Mouse (Mus musculus) MEL (cell line): ENCODE results near the gene Sh3rf3. TPM values are rescaled to one million over a fixed set of nuclear protein-coding genes. Genes with fewer than 3 reads are reported as not detected.

Experiments
- DNase-seq: peaks from one replicate; pipeline ENCODE4 v3.0.0; 2011; ENCODE audit warnings: low read depth, low spot score
- H3K27ac ChIP-seq: 2 replicates; pipeline ENCODE4 v1.5.1; 2012; ENCODE audit warnings: low read depth, mild to moderate bottlenecking, control low read depth, low read length, moderate library complexity; ENCODE audit not compliant: control insufficient read depth
- H3K27me3 ChIP-seq, 2 experiments: fragments of 150-350 bp in 1 of 2; sonication (generic) in 1 of 2; 2 replicates each; pipeline ENCODE4 v1.6.1; 2012; ENCODE audit warnings: low read length in 2 of 2, mild to moderate bottlenecking in 2 of 2, improper control_type of control experiment in 1 of 2, moderate library complexity in 1 of 2; ENCODE audit not compliant: insufficient read depth in 2 of 2, control insufficient read depth in 1 of 2
- H3K36me3 ChIP-seq, 2 experiments: 2 replicates each; pipeline ENCODE4 v1.6.1; 2012 to 2014; ENCODE audit warnings: low read length in 2 of 2, improper control_type of control experiment in 1 of 2, inconsistent platforms in 1 of 2, mild to moderate bottlenecking in 1 of 2; ENCODE audit not compliant: insufficient read depth in 2 of 2, control insufficient read depth in 1 of 2
- H3K4me1 ChIP-seq, 2 experiments: fragments of 150-350 bp in 1 of 2; sonication (generic) in 1 of 2; 2 replicates each; pipeline ENCODE4 v1.6.1; 2012; ENCODE audit warnings: low read length in 2 of 2, improper control_type of control experiment in 1 of 2, mild to moderate bottlenecking in 1 of 2; ENCODE audit not compliant: insufficient read depth in 2 of 2, control insufficient read depth in 1 of 2
- H3K4me3 ChIP-seq, 2 experiments: fragments of 150-350 bp in 1 of 2; sonication (generic) in 1 of 2; 2 replicates each; pipeline ENCODE4 v1.5.1; 2012; ENCODE audit warnings: low read depth in 2 of 2, low read length in 2 of 2, mild to moderate bottlenecking in 2 of 2, moderate library complexity in 2 of 2, control low read depth in 1 of 2, improper control_type of control experiment in 1 of 2; ENCODE audit not compliant: control insufficient read depth in 1 of 2, insufficient read depth in 1 of 2
- H3K79me2 ChIP-seq: 2 replicates; pipeline ENCODE4 v1.6.1; 2012; ENCODE audit warnings: mild to moderate bottlenecking, low read length, moderate library complexity; ENCODE audit not compliant: control insufficient read depth, poor library complexity, insufficient read depth
- H3K9ac ChIP-seq: 2 replicates; pipeline ENCODE4 v1.6.1; 2012; ENCODE audit warnings: low read depth, mild to moderate bottlenecking, control low read depth, low read length, moderate library complexity; ENCODE audit not compliant: control insufficient read depth, poor library complexity, severe bottlenecking
- H3K9me3 ChIP-seq: fragments of 150-350 bp; sonication (generic); replicated peaks from 2 replicates; pipeline ENCODE4 v1.6.1; 2012; ENCODE audit warnings: mild to moderate bottlenecking, low read length, improper control_type of control experiment, moderate library complexity; ENCODE audit not compliant: insufficient read depth
- CHD1 ChIP-seq: IDR thresholded peaks from 2 replicates; pipeline ENCODE4 v1.6.1; 2012; ENCODE audit warnings: low read depth, mild to moderate bottlenecking, inconsistent platforms, low read length, improper control_type of control experiment
- CTCF ChIP-seq, 3 experiments: IDR thresholded peaks in 2 of 3; conservative IDR thresholded peaks in 1 of 3; 2 replicates each; pipeline ENCODE4 v1.5.1; 2011 to 2012; ENCODE audit warnings: low read length in 3 of 3, low read depth in 2 of 3, mild to moderate bottlenecking in 2 of 3, improper control_type of control experiment in 1 of 3, inconsistent platforms in 1 of 3, mixed read lengths in 1 of 3, moderate library complexity in 1 of 3; ENCODE audit not compliant: control insufficient read depth in 1 of 3, insufficient read depth in 1 of 3, poor library complexity in 1 of 3, severe bottlenecking in 1 of 3
- ELF1 ChIP-seq: IDR thresholded peaks from 2 replicates; pipeline ENCODE4 v1.6.1; 2014; ENCODE audit warnings: low read depth, mild to moderate bottlenecking, inconsistent platforms, low read length, improper control_type of control experiment, moderate library complexity
- HCFC1 ChIP-seq: IDR thresholded peaks from 2 replicates; pipeline ENCODE4 v1.6.1; 2012; ENCODE audit warnings: low read depth, mild to moderate bottlenecking, inconsistent platforms, low read length, improper control_type of control experiment, moderate library complexity
- KAT2A ChIP-seq: conservative IDR thresholded peaks from 2 replicates; pipeline ENCODE4 v1.6.1; 2012; ENCODE audit warnings: low read depth, low read length, improper control_type of control experiment, inconsistent platforms
- RAD21 ChIP-seq: IDR thresholded peaks from 2 replicates; pipeline ENCODE4 v1.6.1; 2011; ENCODE audit warnings: mild to moderate bottlenecking, low read depth, low read length, improper control_type of control experiment
- RCOR1 ChIP-seq: IDR thresholded peaks from 2 replicates; pipeline ENCODE4 v1.6.1; 2012; ENCODE audit warnings: low read depth, mild to moderate bottlenecking, inconsistent platforms, low read length, improper control_type of control experiment
- SMC3 ChIP-seq: IDR thresholded peaks from 2 replicates; pipeline ENCODE4 v1.6.1; 2011; ENCODE audit warnings: low read depth, low read length, improper control_type of control experiment
- TCF12 ChIP-seq: IDR thresholded peaks from 2 replicates; pipeline ENCODE4 v1.6.1; 2014; ENCODE audit warnings: low read depth, mild to moderate bottlenecking, inconsistent platforms, low read length, improper control_type of control experiment, moderate library complexity
- USF1 ChIP-seq: IDR thresholded peaks from 2 replicates; pipeline ENCODE4 v1.6.1; 2014; ENCODE audit warnings: low read depth, mild to moderate bottlenecking, inconsistent platforms, low read length, improper control_type of control experiment, moderate library complexity
- USF2 ChIP-seq, 2 experiments: IDR thresholded peaks; 2 replicates each; pipeline ENCODE4 v1.6.1; 2011 to 2012; ENCODE audit warnings: improper control_type of control experiment in 2 of 2, low read length in 2 of 2, borderline replicate concordance in 1 of 2, inconsistent platforms in 1 of 2, low read depth in 1 of 2, mild to moderate bottlenecking in 1 of 2; ENCODE audit not compliant: insufficient read depth in 1 of 2
- ZC3H11A ChIP-seq: IDR thresholded peaks from 2 replicates; pipeline ENCODE4 v1.6.1; 2012; ENCODE audit warnings: low read depth, mild to moderate bottlenecking, inconsistent platforms, low read length, improper control_type of control experiment
- ZKSCAN1 ChIP-seq: IDR thresholded peaks from 2 replicates; pipeline ENCODE4 v1.6.1; 2012; ENCODE audit warnings: low read depth, mild to moderate bottlenecking, inconsistent platforms, low read length, improper control_type of control experiment, moderate library complexity
- polyA plus RNA-seq, 2 experiments: library from polyadenylated mRNA; stranded (reverse) in 1 of 2; unstranded in 1 of 2; fragments of >175 nt in 1 of 2; fragments of >200 nt in 1 of 2; gene quantifications; 2 replicates each; pipeline versions ENCODE4 v1.2.1 to v1.2.4; 2012; ENCODE audit warnings: low replicate concordance in 2 of 2, low read depth in 1 of 2; ENCODE audit not compliant: insufficient read length in 2 of 2, insufficient read depth in 1 of 2, missing spikeins in 1 of 2
- total RNA-seq: library from RNA; depleted of rRNA; stranded (reverse); fragments of 300-350 nt; gene quantifications from 2 replicates; pipeline ENCODE4 v1.2.3, GENCODE M21; 2012

Sh3rf3 gene
- total and polyA plus RNA-seq, 3 experiments: not detected

- no peak overlapping the region for H3K27ac ChIP-seq
- H3K9me3 ChIP-seq: no peaks in the 10 kb centered on the region
- TF ChIP-seq ZKSCAN1 (no peak), USF1 (no peak), HCFC1 (no peak), SMC3 (no peak), USF2 (IDR thresholded peaks at IDR 0.05; ENCODE audit: borderline replicate concordance in 1 of 2, insufficient read depth in 1 of 2, low read depth in 1 of 2, low read length in 2 of 2) (no peak), KAT2A (no peak), CTCF (IDR thresholded peaks at IDR 0.05 in 2 of 3, conservative IDR thresholded peaks at IDR 0.05 in 1 of 3; ENCODE audit: control insufficient read depth in 1 of 3, insufficient read depth in 1 of 3, low read depth in 2 of 3, low read length in 3 of 3, poor library complexity in 1 of 3, severe bottlenecking in 1 of 3) (no peak), RCOR1 (no peak), RAD21 (no peak), TCF12 (no peak), ELF1 (no peak)
- no peaks in the 10 kb centered on the region for H3K79me2 ChIP-seq
- H3K9ac ChIP-seq: no peak overlapping the region
- no peaks in the 10 kb centered on the region for H3K27me3 ChIP-seq
- no peaks in the 10 kb centered on the region for H3K36me3 ChIP-seq
- no peaks in the 10 kb centered on the region for H3K4me1 ChIP-seq
- H3K4me3 ChIP-seq: no peak overlapping the region
- DNase-seq: no peak
Observed at GRCm38 (mm10) chr10:59110386-59110785, 297.2 kb downstream of the Sh3rf3 start.

- Histone ChIP-seq H3K27me3 (no peaks in the 10 kb centered on the region; a peak in 1 of 4 replicates), H3K9ac (no peak overlapping the region), H3K4me3 (no peak overlapping the region), H3K79me2 (no peaks in the 10 kb centered on the region)
- no peak for DNase-seq
- no peak for TF ChIP-seq ZC3H11A
- no peak for TF ChIP-seq TCF12
- TF ChIP-seq, all 39 proteins: peak for 0
- H3K36me3 ChIP-seq: no peaks in the 10 kb centered on the region
- H3K27ac ChIP-seq: no peak overlapping the region
- H3K9me3 ChIP-seq: no peaks in the 10 kb centered on the region
- no peaks in the 10 kb centered on the region for H3K4me1 ChIP-seq
Observed at GRCm38 (mm10) chr10:59112755-59113154, 299.6 kb downstream of the Sh3rf3 start.

GRCm38 (mm10) chr10:59113386-59113785, 300.2 kb downstream of the Sh3rf3 start:
- H3K4me3 ChIP-seq: no peak overlapping the region
- no peak for TF ChIP-seq RCOR1
- no peak for TF ChIP-seq CHD1
- TF ChIP-seq, all 39 proteins: peak for 0
- no peaks in the 10 kb centered on the region for H3K36me3 ChIP-seq
- H3K9me3 ChIP-seq: no peaks in the 10 kb centered on the region
- H3K27ac ChIP-seq: no peak overlapping the region
- no peak overlapping the region for H3K9ac ChIP-seq
- H3K4me1 ChIP-seq: no peaks in the 10 kb centered on the region
- H3K27me3 ChIP-seq: no peaks in the 10 kb centered on the region; a peak in 1 of 4 replicates
- no peaks in the 10 kb centered on the region for H3K79me2 ChIP-seq
- no peak for DNase-seq
